Mouse (Mus musculus) heart, adult 18-20 months (tissue): ENCODE measurements around the gene Ifna11. TPM values are rescaled to one million over a fixed set of nuclear protein-coding genes. Genes with fewer than 3 reads are reported as not detected.

Source experiments
- DNase-seq, 2 experiments: peaks; one replicate each; pipeline ENCODE4 v3.0.0; 2021 to 2022; ENCODE audit warnings: mixed read lengths in 1 of 2
- total RNA-seq, 2 experiments: library from RNA; stranded (reverse); gene quantifications; 2 replicates each; pipeline ENCODE4 v1.2.3; 2021

Ifna11 gene
- total RNA-seq, 2 experiments from 2014 or later, result not detected

DNA sequence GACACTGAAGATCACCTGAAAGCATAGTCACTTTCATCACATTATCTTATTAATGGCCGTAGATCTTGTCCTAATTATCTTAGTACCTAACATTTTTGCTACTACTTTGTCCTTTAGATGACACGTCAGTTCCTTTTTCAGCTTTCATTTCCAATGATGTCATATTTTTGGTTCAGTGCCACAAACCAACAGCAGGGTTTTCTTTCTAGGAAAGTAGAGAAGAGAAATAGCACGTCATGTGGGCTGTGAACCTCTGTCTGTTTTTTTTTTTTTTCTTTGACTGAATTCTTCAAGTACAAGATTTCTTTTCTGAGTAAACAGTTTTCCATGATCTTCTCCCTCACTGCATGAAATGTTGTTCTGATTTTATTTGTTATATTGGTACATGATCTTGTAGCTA lies 20.3 kb downstream of the Ifna11 start:
- no peak for DNase-seq

DNA sequence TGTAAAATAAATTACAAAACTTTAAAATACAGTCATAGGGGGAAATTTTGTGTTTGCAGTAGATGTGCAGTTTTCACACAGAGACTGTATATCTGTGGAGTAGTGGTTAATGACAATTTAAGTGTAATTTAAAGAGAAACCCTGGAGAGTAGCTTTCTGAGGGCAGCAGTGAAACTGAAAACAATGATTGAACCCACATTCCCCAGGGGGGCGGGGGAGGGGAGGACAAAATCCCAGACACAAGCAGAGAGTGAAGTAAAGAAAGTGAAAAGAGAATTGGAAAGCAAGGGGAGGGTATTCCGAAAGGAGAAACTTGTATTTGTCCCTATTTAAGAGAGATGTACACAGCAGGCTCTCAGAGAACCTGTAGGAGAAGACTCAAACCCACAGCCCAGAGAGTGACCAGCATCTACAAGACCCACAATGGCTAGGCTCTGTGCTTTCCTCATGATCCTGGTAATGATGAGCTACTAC lies 21.7 kb downstream of the Ifna11 start, which contains the start of gene Ifna4:
TSS of gene Ifna4 (plus strand) at position 424 of the 474 bp plus-strand sequence.
- no peak for DNase-seq

DNA sequence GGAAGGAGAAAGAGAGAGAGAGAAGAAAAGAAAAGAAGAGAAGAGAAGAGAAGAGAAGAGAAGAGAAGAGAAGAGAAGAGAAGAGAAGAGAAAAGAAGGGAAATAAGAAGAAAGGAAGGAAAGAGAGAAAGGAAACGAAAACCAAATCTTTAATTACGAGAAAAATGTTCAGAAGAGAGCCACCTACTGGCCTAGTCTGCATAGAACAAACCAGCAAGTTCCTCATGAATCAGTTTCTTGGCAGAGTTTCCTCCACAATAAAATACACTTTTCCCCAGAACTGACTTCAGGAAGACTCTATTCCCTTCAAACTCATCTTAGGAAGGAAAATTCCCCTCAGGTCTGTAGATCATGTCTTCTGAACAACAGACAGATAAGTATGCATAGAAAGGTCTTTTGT lies 25.6 kb downstream of the Ifna11 start:
- DNase-seq, result no peak

GRCm38 (mm10) chr4:88849698-88850097 lies 29.9 kb downstream of the Ifna11 start, which contains the start of gene Ifna1:
Gene Ifna1 (plus strand): TSS chr4:88850087.
- DNase-seq, result no peak

- no peak for DNase-seq
These were observed 31.4 kb downstream of the Ifna11 start for GRCm38 (mm10) chr4:88851026-88851763.

GRCm38 (mm10) chr4:88859214-88859613 lies 39.5 kb downstream of the Ifna11 start:
- DNase-seq, result no peak

- no peak for DNase-seq
These were observed 43.5 kb downstream of the Ifna11 start for GRCm38 (mm10) chr4:88863309-88863708.

DNA sequence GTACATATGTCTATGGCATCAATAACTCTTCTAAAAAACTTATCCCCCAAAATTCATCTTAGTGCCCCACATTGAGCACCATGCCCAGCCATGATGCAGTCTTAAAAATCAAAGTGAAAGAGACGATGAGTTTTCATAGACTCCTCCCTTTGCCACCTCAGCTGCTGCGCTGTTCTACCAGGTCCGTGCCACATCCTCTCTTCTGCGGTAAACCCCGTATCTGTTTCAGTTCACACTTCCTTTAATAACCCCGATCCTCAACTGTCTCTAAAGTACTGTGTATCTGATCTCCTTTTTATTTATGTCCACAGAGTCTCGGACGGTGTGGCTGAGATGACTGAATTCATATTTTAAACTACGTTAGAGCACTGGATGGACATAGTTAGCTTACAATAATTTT lies 44.8 kb downstream of the Ifna11 start:
- DNase-seq, result peak; percentile 19 to 32

GRCm38 (mm10) chr4:88865011-88865569 lies 45.3 kb downstream of the Ifna11 start:
- DNase-seq, result peak in 1 of 2 experiments; percentile 18

DNA sequence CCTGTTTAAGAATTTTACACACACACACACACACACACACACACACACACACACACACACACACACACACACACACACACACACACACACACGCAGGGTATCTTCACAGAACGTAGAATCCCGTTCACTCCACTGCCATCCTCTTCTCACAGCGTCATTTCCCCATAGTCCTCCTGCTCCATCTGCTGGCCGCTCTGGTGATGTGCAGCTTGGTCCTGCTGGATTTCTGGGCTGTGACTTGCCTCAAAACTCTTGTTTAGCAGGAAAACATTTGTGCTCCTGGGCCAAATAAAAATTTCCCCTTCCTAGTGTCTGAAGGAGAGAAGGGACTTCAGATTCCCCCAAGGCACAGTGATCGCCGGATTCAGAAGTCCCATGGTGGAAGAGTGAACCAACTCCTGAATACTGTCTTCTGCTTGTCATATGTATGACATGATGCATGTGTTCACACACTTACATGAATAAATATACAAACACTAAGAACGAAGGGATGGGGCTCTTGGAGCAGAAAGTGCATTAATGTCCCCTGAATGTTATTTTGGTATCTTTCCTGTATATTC lies 47.7 kb downstream of the Ifna11 start:
- DNase-seq, result peak; percentile 72 to 89

DNA sequence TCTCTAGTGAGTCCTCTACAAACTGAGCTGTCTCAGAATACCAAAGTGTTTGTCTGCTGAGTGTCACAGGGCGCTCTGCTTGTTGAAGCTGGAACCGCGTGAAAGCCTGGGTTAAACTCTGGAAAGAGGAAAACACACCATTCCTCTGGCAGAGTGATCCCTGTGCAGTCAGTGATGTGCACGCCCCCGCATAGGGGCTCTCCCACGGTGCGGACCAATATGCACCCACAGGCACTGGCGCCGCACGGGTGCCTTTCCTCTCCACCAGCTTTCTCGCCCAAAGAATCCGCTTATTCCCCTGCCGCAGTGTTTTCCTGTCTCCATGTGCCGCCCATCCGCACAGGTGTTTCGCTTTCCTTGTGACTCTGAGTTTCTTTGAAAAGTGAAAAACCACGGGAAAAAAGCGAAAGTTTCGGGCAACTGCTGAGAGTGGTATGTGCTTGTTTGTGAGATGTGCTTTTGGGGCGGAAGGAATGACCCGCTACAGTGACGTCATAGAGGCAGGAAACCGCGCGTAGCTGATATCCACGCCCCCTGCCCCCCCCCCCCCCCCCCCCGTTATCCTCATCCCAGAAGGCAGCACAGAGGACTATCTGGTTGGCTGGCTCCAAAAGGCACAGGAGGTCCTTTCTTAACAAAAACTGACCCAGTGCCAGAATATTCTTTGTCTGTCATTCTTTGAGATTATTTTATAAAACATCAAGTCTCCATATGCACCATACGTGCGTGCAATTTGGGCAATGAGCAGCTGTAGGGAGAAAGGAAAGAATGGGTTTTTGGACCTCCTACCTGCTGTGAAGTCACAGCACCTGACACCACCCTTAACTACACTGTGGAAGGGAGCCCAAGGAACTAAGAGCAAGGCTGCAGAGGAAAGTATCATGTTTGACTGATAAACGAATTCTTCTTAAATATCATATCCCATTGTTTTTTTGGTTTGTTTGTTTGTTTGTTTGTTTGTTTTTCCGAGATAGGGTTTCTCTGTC lies 48.5 kb downstream of the Ifna11 start:
- peak; percentile 29 to 49 for DNase-seq

Other genes starting within 250 kb of the Ifna11 start
- gene Ifna14, start 248.2 kb upstream of the Ifna11 start, total RNA-seq, result not detected
- gene Ifna9, start 227.6 kb upstream of the Ifna11 start, total RNA-seq, result not detected
- not detected for gene Ifna12, start 216.6 kb upstream of the Ifna11 start, total RNA-seq
- gene C87499, start 185.5 kb upstream of the Ifna11 start, total RNA-seq, result not detected
- not detected for gene Ifna13, start 175.5 kb upstream of the Ifna11 start, total RNA-seq
- not detected for gene Ifna16, start 143.0 kb upstream of the Ifna11 start, total RNA-seq
- gene Ifna2, start 136.0 kb upstream of the Ifna11 start, total RNA-seq, result not detected
- gene Ifnab, start 128.6 kb upstream of the Ifna11 start, total RNA-seq, result not detected
- under 1 TPM in 1 of 2 experiments, not detected in 1; 0.42 TPM for gene Gm26566, start 98.2 kb upstream of the Ifna11 start, total RNA-seq
- 10 to 100 TPM; 72.4 to 76.1 TPM for gene Klhl9, start 97.5 kb upstream of the Ifna11 start, total RNA-seq
- not detected for gene Gm13271, start 65.1 kb upstream of the Ifna11 start, total RNA-seq
- gene Gm13283, start 59.8 kb upstream of the Ifna11 start, total RNA-seq, result not detected
- not detected for gene Gm13290, start 46.1 kb upstream of the Ifna11 start, total RNA-seq
- not detected for gene Gm13289, start 43.0 kb upstream of the Ifna11 start, total RNA-seq
- gene Gm13272, start 40.1 kb upstream of the Ifna11 start, total RNA-seq, result not detected
- gene Ifnz, start 37.8 kb upstream of the Ifna11 start, total RNA-seq, result not detected
- not detected for gene Gm13276, start 34.2 kb upstream of the Ifna11 start, total RNA-seq
- gene Gm13277, start 31.3 kb upstream of the Ifna11 start, total RNA-seq, result not detected
- not detected for gene Gm13278, start 28.4 kb upstream of the Ifna11 start, total RNA-seq
- gene Gm13275, start 25.5 kb upstream of the Ifna11 start, total RNA-seq, result not detected
- not detected for gene Gm13279, start 22.6 kb upstream of the Ifna11 start, total RNA-seq
- gene Gm13285, start 20.3 kb upstream of the Ifna11 start, total RNA-seq, result not detected
- gene Gm13287, start 16.7 kb upstream of the Ifna11 start, total RNA-seq, result not detected
- gene Gm13288, start 14.4 kb upstream of the Ifna11 start, total RNA-seq, result not detected
- not detected for gene Ifna7, start 3.7 kb upstream of the Ifna11 start, total RNA-seq
- gene Ifna6, start 7.5 kb downstream of the Ifna11 start, total RNA-seq, result not detected
- gene Ifna5, start 15.6 kb downstream of the Ifna11 start, total RNA-seq, result not detected
- not detected for gene Ifna4, start 21.9 kb downstream of the Ifna11 start, total RNA-seq
- not detected for gene Ifna1, start 30.1 kb downstream of the Ifna11 start, total RNA-seq
- not detected for gene Ifne, start 60.2 kb downstream of the Ifna11 start, total RNA-seq